Mouse (Mus musculus): Measurements from ENCODE around the gene Gabpb2. TPM values are rescaled to one million over a fixed set of nuclear protein-coding genes. Genes with fewer than 3 reads are reported as not detected.
A peak's percentile ranks its signal among the peaks of the same experiment; 100 is the strongest.

Gabpb2 gene
- 1 to 10 TPM; 9.0 TPM for total RNA-seq (2021)

DNA sequence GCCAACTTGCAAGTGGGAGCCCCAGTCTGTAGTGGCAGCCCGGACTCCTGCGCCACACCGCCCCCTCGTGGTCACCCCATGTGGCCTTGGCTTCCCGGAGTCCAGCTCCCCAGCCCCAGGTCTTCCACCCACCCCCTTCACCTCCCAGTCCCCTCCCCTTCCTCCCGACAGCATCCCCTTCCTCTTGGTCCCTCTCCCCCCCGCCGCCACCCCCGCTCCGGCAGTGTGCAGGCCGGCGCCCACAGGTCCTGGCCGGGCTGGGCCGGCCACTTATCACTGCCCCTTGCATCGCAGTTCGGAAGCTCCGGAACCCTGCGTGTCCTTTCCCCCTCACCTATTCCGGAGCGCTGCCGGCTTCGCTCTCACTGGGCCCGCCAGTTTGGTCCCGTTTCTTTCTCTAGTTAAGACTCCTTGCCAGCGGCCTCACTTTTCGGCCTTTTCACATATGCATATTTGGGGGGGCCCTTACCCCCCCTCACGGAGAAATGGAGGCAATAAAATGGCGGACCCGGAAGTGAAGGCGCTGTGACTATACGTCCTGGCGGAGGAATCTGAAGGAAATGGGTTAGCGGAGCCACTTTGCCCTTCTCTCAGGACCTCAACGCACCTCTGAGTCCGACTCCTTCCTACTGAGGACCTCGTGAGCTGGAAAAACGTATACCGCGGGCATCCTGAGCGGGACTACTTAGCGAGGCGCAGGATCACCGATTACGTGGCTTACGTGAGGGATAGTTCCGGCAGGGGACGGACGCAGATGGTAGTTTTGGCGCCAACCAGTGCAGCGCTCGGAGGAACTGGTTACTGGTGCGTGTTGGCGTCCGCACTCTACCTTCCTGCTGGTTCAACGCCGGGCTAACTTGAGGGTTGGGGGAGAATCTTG, at the start of gene Gabpb2:
Gene Gabpb2 (minus strand): TSS at position 662 of the 880 bp plus-strand sequence.
- intact Hi-C loops (cut with DNase I), result loop anchor here (2.0 kb wide), 1 partner anchor 75 kb away; the partner anchor contains the start of gene Tnfaip8l2
- DNase-seq, result peak; percentile 96

DNA sequence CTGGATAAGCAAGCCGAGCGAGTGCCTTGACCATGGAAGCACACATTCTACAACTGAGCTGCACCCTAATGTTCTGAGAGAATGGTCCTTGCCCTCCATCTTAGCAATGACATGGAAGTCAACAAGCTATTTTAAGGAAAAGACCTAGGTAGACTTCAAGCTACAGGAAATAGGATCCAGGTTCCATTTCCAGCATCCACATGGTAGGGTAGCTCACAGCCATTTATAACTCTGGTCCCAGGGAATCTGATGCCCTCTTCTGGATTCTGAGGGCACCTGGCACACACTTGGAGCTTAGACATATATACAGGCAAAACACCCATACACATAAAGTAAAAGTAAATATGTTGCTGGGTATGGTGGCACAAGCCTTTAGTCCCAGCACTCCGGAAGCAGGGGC, 48.3 kb upstream of the Gabpb2 start:
- intact Hi-C loops (cut with DNase I), result loop anchor here (10.0 kb wide), 1 partner anchor 121 kb away; the partner anchor contains the start of gene Tnfaip8l2
- DNase-seq, result no peak

DNA sequence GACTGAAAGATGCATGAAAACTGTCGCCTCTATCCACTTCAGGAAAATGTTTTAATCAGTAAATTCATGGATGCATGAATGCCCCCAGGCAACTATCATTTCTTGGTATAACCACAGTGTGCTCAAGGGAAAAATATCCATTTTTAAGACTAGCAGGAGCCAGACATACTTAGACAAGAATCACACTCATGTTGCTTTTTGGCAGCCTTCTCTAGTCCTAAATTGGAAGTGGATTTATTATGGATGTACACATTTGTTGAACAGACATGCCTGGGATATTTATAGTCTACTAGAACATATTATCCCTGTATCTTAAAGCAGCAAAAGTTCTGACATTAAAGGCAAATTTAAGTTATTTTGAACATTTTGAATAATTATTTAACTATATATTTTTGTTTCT, 47.0 kb upstream of the Gabpb2 start:
- intact Hi-C loops (cut with DNase I), result loop anchor here (10.0 kb wide), 1 partner anchor 120 kb away; the partner anchor contains the start of gene Tnfaip8l2
- no peak for DNase-seq

DNA sequence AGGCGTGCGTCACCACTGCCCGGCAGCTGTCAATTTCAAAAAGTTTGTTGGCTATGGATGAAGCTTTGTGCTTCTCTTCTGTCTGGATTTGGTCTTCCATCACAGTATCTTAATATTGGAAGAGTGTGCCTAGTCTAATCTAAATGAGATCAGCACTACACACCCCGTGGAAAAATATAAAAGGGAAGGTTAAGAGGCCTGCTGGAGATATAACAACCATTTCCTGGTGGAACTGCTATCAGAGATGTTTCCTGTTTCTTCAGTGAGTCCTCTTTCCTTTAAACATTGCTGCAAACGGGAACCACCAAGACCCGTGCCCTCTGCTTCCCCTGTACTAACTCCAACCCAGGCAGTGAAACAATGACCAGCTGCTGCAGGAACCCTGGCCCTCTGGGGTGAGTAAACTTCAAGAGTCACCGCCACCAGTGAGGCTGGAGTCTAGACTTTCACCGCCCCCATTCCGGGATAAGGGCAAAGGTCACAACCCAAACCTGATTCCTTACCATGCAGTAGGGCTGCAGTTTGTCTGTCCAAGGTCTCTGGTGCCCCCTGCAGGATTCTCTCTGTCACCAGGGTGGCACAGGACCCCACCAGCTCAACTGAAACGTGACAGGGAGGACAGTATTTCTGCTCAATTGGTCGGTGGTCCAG, 45.5 kb upstream of the Gabpb2 start:
- DNase-seq, result peak; percentile 69
- intact Hi-C loops (cut with DNase I), result loop anchor here (10.0 kb wide), 1 partner anchor 118 kb away; the partner anchor contains the start of gene Tnfaip8l2

DNA sequence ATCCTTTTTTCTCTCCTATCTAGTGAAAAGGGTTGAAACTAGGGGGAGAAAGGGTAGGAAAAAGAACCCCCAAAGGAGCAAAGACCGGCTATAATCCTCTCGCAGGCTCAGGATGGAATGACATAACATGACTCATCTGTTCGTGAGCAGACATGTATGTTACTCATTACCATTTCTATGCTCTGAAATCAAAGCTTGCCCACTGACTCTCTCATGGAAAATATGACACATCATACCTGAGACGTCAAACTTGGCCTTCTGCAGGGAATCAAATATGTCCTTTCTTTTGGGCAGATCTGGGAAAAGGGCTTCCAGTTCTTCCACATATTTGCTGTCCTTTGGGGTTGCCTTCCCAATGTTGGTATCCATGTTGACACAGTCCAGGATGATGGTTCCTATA, 44.3 kb upstream of the Gabpb2 start:
- DNase-seq, result no peak
- intact Hi-C loops (cut with DNase I), result loop anchor here (10.0 kb wide), 1 partner anchor 117 kb away; the partner anchor contains the start of gene Tnfaip8l2

DNA sequence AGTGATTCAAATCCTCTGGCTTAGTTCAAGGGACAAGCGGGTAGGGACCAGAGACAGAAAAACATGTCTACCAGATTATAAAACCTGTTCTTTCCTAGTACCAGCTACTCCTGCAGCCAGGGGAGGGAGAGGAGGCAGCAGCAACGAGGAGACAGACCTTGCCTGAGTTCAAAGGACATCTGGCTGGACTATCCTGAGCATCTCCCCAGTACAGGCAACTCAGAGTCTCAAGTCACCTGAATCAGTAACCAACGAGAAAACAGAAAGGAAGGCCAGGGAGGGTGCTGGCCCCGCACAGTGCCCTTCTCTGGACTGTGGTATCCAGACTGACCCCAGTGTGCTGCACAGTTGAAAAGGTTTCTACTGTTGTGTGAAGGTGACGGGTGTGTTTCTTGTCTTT, 39.2 kb upstream of the Gabpb2 start:
- intact Hi-C loops (cut with DNase I), result no loop called here
- no peak for DNase-seq

DNA sequence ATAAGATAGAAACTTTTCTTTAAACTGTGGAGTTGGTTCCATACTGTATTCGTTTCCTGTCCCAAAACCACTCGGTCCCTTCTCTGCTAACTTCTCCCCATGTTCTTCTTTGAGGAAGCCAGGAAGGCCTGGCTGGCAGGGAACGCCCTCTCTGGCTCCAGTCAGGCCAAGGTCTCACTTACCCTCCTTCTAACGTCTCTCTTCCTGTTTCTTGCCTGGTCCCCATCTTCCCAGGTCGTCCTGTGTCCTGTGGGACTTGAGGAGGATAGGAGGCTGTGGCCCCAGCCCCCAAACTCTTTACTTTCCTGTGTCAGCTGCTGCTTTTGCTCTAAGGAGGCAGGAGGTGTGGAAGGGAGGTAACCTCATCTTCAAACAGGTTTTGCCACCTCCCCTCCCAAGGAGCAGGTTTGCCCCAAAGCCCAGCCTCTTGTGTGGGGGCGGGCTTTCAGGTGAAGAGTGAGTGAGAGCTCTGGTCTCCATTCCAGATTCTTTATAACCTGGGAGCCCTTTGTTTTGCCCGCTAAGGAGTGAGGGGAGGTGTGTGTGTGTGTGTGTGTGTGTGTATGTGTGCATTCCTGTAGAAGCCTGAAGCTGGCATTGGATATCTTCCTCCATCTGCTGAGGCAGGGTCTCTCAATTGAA, 33.2 kb upstream of the Gabpb2 start, which contains the start of gene Bnipl:
Gene Bnipl (minus strand): TSS at position 411 of the 642 bp plus-strand sequence.
- intact Hi-C loops (cut with DNase I), result no loop called here
- DNase-seq, result no peak

DNA sequence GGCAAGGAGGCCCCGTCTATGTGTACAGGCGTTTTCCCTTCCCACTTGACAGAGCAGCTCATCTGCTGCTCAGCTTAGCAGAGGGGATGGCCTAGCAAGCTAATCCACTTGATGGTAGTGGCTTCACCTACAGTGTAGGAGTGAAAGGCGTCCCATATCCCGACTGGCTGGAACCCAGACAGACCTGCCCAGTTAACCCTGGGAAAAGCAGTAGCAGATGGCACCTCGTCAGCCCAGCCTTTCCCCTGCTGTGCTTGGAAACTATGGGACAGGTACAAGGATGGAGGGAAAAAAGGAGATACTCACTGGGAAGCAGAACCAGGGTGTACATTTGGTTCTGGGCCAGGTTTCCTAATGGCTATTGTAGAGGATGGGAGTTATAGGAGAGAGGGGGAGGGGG, 32.6 kb upstream of the Gabpb2 start:
- DNase-seq, result no peak
- intact Hi-C loops (cut with DNase I), result no loop called here

DNA sequence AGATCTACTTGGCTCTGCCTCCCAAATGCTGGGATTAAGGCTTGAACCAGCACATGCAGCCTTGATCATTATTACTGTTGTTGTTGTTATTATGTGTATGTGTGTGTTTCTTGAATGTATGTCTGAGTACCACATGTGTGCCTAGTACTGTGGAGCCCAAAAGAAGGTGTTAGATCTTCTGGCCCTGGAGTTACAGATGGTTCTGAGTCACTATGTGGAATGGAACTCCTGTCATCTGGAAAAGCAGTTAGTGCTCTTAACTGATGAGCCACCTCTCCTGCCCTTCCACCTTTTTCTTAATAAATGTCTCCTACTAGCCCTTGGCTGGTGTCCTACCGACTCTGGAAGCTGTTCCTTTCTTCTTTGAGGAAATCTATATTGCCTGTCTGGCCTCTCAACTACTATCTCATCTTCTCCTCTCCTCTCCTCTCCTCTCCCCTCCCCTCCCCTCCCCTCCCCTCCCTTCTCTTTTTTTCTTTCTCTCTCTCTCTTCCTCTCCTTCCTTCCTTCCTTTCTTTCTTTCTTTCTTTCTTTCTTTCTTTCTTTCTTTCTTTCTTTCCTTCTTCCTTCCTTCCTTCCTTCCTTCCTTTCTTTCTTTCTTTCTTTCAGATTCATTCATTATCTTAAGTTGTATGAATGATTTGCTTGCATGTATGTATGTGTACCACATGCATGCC, 30.1 kb upstream of the Gabpb2 start:
- no peak for DNase-seq
- intact Hi-C loops (cut with DNase I), result no loop called here

DNA sequence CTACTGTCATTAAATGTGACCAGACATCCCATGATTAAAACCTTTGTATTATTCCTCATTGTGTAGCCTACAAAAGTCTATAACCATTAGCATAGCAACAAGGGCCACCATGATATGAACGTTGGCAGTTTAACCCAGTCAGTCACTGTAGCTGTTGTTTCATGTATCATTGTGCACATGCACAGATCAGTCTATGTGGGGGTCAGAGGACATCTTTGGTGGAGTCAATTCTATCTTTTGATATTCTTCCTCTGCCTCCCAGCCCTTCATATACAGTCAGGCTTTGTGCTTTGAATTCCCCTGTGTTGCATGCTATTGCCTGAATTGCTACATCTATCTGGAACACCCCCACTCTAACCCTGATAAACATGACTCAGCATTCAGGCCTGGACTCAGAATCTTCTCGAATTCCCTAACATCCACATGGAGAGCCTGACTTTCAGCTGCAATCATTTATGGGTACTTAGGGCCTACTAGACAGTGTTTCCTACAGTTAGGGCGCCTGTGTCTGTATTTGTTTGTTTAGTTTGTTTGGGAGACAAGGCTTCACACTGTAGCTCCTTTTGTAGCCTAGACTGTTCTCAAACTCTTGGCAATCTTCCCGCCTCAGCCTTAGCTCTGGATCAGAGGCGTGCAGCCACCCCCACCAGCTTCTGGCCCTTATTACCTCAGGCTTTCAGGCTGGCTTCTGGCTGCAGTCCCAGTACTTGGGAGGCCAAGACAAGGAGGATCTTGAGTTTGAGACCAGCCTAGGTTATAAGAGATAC, 28.9 kb upstream of the Gabpb2 start:
- intact Hi-C loops (cut with DNase I), result no loop called here
- DNase-seq, result peak; percentile 60

DNA sequence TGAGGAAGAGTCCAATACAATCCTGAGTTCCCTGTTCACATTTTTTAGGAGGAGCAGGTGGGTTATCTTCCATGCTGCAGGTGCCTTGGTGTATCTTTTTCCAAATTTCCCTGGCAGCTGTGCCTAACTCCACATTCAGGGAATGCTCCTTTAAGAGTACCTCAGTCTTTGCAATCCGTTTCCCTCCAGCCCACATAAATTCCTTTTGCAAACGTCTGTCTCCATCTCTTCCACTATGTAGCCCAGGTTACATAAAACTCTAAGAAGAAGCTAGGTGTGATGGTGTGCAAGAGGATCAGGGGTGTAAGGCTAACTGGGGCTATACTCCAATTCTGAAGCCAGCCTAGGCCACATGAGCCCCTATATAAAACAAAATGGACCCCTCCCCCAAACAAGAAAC, 25.4 kb upstream of the Gabpb2 start:
- intact Hi-C loops (cut with DNase I), result no loop called here
- no peak for DNase-seq

DNA sequence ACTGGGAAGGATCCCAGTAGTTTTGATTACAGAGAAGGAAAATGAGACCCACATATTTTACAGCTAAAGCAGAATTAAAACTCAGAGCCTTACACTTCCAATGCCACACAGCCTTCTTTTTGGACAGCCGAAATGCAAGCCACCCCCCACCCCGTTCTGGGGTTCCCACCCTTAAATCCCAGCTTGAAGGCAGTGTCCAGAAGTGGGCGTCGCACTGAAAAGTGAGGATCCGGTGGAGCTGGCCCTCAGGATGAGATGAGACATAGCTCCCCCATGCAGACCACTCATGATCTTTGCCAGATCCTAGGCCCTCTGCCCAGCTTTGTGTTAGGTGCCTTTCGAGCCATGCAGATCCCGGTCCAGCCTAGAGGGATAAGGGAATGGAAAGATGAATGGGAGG, 23.8 kb upstream of the Gabpb2 start, which contains the start of gene Gm128:
Gene Gm128 (minus strand): TSS at position 101 of the 400 bp plus-strand sequence.
- intact Hi-C loops (cut with DNase I), result no loop called here
- DNase-seq, result no peak

DNA sequence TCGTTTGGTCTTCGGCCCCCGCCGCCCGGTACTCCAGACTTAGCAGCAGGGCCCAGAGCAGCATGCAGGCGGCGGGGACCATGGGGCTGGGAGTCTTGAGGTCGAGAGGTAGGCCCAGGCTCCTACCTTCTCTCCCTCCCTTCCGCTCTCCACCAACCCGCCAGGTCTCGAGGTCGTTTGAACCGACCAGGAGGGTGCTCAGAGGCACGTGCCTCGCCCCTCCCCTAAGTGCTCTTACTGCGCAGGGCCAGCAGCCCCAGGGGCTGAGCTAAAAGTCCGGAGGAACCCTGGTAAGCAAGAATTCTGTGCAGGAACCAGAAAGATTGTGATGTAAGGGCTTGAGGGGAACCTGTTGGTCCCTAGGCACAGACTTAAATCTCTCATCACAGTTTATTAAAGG, 23.2 kb upstream of the Gabpb2 start:
- no peak for DNase-seq
- intact Hi-C loops (cut with DNase I), result no loop called here

DNA sequence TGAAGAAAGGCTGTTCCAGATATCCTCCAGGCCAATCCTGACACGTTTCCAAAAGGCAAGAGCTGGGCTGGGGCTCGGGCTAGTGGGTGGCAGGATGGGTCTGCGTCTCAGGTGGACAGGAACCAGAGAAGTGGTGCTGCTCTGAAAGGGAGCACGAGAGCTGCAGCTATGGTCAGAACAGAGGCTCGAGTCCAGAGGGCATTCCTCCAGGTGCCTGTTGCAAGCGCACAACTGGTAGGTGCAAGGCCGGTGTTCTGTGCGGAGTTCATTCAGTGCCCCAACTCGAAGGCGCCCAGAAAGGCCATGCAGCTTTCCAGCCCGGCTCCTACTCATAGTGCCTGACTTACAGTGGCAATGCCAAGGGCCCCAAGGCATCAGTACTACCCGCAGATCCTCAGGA, 22.3 kb upstream of the Gabpb2 start:
- intact Hi-C loops (cut with DNase I), result no loop called here
- DNase-seq, result no peak

DNA sequence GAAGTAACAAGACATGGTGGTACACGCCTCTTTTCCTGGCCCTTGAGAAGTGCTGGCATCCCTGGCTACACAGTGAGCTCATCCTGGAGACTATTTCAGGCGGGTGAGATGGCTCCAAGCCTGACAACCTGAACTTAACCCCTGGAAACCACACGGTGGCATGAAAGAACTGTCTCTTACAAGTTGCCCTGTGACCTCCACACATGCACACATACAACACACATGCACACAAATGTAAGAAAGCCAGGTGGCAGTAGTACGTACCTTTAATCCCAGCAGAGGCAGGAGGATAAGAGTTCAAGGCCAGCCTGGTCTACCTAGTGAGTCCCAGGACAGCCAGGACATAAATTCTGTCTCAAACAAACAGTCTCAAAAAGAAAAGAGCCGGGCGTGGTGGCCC, 21.3 kb upstream of the Gabpb2 start:
- DNase-seq, result no peak
- intact Hi-C loops (cut with DNase I), result no loop called here

DNA sequence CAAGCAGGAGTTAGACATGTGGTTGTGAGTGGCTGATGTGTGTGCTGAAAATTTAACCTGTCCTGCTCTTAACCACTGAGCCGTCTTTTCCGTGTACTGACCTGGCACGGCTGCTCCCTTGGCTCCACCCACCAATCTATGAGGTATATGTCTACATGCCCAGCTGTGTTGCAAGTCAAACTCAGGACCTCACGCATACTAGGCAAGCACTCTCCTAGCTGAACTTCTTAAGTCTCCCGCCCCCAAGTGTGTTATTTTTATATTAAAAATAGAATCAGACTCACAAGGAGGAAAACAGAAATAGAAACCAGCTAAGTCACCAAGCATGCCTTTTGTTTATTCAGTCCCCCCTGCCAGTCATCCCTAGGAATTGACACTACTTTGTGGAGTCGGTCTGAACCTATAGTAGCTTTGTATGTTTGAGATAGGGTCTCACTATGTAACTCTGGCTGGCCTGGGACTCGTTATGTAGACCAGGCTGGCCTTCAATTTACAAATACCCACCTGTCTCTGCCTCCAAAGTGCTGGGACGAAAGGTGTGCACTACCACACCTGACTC, 19.9 kb upstream of the Gabpb2 start:
- no peak for DNase-seq
- intact Hi-C loops (cut with DNase I), result no loop called here

DNA sequence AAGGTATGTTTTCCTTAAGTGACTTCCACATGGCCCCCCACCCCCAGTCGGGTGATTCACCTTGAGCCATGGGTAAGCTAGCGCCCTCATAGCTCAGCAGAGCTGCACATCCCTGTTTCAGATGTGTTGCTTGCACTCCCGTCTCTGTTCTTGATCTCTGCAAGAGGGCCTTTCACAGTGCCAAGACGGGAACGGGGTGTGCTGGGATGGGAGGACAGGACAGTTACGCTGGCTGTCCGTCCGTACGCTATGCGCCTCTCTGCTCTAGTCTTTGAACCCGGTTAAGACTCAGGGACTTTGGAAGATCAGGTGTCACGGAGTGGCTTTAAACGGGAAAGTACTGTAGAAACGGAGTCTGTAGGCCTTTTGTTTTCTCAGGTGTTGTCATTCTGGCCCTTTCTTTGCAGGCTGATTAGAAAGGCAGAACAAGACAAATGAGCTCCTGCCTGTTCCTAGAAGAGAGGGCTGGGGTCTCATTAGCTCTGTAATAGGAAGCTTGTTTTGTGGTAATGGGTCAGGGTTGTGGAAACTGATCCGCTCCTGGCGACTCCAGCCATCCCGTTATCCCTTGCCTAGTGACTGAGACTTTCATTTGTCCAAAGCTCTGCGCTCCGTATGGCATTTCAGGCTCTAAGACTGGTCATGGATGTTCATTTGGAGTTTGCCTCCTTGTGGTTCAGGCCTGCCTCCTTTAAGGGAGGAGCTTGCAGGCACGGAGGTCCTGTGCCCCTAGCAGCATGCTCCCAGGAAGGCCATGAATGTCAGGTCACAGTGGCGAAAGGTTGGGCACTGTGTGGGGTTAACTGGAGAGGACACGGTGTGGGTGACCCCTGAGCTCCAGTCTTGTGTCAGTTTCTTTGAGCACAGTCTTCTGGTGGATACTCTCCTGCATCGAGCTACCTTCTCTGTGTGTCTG, 17.9 kb upstream of the Gabpb2 start:
- intact Hi-C loops (cut with DNase I), result no loop called here
- no peak for DNase-seq

DNA sequence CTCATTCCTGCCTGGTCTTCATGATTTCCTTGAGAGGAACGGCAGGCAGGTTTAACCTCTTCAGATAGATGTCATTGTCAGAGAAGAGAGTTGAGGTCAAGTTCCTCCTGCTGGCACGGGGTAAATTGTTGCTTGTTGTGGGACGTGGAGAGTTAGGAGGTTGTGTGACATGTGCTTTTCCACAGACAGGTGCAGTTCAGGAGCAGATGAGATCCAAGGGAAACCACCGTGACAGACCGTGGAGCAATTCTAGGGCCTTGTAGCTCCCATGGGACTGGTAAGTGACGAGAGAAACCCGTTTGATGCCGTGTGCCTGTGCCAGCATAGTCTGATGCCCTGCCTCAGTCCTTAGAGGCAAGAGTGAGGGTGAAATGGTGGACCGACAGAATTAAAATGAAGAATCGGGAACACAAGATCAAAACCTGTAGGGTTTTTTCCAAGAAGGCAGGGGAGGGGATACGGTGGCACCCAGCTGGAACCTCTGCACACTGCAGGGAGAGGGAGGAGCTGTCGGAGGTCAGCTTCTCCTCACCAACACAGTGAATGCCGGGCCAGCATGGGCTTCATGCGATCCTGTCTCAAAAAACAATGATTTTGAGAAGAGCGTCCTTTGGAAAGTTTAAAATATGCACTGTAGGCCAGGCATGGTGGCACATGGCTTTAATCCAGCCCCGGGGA, 15.7 kb upstream of the Gabpb2 start:
- no peak for DNase-seq
- intact Hi-C loops (cut with DNase I), result no loop called here

Measured in left cerebral cortex, postnatal 4 days (tissue).